15 mouse cellular contexts compared by ENCODE assay signal in the genomic region with DNA sequence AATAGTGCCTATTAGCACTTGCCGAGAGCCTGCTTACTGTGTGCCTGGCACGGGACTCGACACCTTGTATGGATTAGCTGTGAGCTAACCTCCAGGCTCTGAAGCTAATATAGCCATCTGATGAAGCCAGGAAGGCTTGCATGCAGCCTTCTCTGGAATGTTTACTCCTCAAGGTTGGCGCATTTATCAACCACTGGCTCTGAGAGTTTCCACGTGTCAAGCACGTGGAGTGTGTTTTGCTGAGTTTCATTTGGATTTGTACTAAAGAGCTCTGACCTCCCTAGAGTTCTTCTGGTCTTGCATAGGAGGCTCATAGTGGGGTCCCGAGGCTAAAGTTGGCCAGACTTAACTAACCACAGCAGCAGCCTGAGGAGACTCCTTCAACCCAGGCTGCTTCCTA.
"Had no signal": no experiment of that assay in that cellular context is flagged by ENCODE, and none has a peak within 500 bp of the region (broad histone marks: within the 10 kb centered on the region; RNA-seq: fewer than 3 reads in every experiment).

No protein-coding gene starts in this region.

- H3K4me3 ChIP-seq: kidney, embryonic 15.5 days; limb, embryonic 13.5 days; liver, embryonic 12.5 days; midbrain, embryonic 10.5 days; midbrain, embryonic 15.5 days; neural tube, embryonic 13.5 days; stomach, embryonic 15.5 days had no signal

- ATAC-seq: liver, embryonic 12.5 days; midbrain, embryonic 15.5 days had no signal

- H3K4me2 ChIP-seq: kidney, embryonic 15.5 days; limb, embryonic 13.5 days; liver, embryonic 12.5 days; lung, embryonic 14.5 days; midbrain, embryonic 15.5 days; neural tube, embryonic 13.5 days; stomach, embryonic 15.5 days had no signal

- H3K27me3 ChIP-seq: kidney, embryonic 15.5 days; limb, embryonic 13.5 days; liver, embryonic 12.5 days; midbrain, embryonic 15.5 days; neural tube, embryonic 13.5 days; stomach, embryonic 15.5 days had no signal

- H3K36me3 ChIP-seq: kidney, embryonic 15.5 days; limb, embryonic 13.5 days; liver, embryonic 12.5 days; midbrain, embryonic 10.5 days; midbrain, embryonic 15.5 days; neural tube, embryonic 13.5 days; stomach, embryonic 15.5 days had no signal

- H3K9me3 ChIP-seq: kidney, embryonic 15.5 days; limb, embryonic 13.5 days; liver, embryonic 12.5 days; midbrain, embryonic 10.5 days; midbrain, embryonic 15.5 days; neural tube, embryonic 13.5 days; stomach, embryonic 15.5 days had no signal

- DNase-seq: kidney, adult 2 months; kidney, postnatal 14 days; lung, embryonic 14.5 days; lung, postnatal 10 days; lung, postnatal 4 days; retina, postnatal 1 day; thymus, adult 2 months; thymus, postnatal 4 days had no signal

- H3K9ac ChIP-seq: kidney, embryonic 15.5 days; limb, embryonic 13.5 days; liver, embryonic 12.5 days; lung, embryonic 14.5 days; midbrain, embryonic 15.5 days; neural tube, embryonic 13.5 days; stomach, embryonic 15.5 days had no signal

- H3K27ac ChIP-seq: kidney, embryonic 15.5 days; limb, embryonic 13.5 days; liver, embryonic 12.5 days; midbrain, embryonic 10.5 days; midbrain, embryonic 15.5 days; neural tube, embryonic 13.5 days; stomach, embryonic 15.5 days had no signal

- H3K4me1 ChIP-seq: liver, embryonic 12.5 days; midbrain, embryonic 10.5 days; midbrain, embryonic 15.5 days; neural tube, embryonic 13.5 days; stomach, embryonic 15.5 days had no signal
